Mouse (Mus musculus) lung, postnatal 36 days (tissue): ENCODE results near the gene Arcn1.
"Not testable (repeated sequence)": the region's sequence is repeated elsewhere in the genome, so short reads cannot be mapped to it uniquely, and the experiment has no call there.

Experiments
- DNase-seq: peaks from one replicate; pipeline ENCODE4 v3.0.0; 2022; ENCODE audit warnings: mixed read lengths

Gene Arcn1

DNA sequence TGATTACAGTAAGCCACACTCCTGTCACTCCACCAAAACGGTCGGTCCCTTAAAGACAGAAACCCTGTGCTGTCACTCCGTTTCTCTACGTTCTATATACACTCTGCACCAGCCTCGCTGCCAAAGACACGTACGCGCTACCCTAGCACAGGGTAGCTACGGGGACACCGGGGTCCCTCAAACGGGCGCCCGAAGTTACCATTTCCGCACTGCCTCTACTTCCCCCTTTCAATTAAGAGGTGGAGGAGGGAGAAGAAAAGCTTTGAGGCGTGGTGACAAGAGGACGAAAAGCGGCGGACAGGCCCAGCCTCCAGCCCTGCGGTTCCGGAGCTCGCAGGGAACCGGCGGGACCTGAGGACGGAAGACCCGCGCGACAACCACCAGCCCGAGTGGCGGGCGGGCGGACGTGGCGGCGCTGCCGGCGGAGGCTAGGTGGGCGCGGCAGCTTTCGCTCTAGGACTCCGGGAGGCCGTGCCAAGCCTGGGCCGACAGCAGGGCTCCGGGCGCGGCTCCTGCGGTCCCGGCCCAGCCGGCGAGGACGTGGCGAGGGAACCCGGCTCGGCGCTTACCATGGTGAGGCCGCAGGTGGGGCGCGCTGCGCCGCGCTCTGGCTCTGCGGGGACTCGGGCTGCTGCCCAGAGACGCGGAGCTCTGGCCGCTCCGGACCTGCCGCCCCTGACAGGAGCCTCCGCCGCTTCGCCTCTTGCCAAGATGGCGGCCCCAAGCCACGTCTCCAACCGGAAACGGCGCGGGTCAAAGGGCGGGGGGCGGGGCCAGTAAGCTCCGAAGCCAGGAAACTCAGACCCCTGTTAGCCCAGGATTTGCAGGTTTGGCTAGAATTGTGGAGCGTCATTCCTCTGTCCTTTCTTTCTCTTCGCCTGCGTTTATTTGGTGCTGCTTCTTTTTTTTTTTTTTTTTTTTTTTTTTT, at the start of gene Arcn1, which contains the start of gene Ift46:
TSS of gene Arcn1 (minus strand) at position 745 of the 928 bp plus-strand sequence.
TSS of gene Ift46 (plus strand) at position 808 of the 928 bp plus-strand sequence.
- DNase-seq = peak; percentile 84

DNA sequence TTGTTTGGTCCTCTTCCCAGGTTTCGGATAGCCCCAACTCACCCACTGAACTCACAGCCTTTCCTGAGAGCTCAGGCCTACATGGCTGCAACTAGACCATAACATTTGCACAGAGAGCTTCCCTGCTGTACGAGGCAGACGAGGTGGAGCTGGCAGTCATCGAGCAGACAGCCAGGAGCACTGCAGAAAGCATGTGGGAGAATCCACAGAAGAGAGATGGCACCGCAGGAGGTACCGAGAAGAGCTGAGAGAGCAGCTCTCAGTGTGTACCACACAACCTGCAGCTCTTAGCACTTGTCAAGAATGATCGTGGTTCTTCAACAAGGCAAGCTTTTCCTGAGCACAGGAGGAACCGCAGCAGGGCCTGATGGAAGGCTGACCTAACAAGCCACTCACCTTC, 46.5 kb upstream of the Arcn1 start:
- no peak for DNase-seq

DNA sequence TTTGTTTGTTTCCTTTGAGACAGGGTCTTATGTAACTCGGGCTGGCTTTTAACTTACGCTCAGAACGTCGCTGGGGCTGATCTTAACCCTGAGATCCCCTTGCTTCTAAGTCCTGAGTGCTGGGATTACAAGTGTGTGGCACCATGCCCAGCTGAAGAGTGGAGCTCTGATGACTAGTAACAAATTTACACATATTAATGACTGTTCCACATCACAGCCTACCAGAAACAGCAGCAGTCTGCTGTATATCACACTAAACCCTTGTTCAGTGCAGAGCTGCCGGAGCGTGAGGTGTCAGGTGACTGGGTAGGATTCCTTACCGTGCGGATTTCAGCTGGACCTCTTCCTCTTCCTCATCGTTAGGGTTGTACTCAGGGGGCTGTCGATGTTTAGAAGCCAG, 42.7 kb upstream of the Arcn1 start:
- peak; percentile 24 for DNase-seq

DNA sequence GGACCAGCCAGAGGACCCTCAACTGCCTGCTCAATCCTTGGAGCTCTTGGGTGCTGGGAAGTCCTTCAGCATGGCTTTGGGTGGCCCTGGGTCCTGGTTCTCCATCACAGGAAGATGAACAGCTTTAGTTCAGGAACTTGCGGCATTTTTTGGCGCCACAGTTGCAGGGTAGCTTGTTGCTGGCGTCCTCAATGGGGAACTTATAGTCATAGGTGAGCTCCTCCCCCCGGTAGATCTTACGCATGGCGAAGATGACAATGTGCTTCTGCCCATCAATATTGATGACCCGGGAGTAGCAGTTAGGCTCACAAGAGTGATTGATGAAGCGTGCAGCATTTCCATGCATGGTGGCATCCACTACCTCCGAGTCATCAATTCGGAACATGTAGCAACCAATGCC, 40.1 kb upstream of the Arcn1 start:
- DNase-seq = no peak

DNA sequence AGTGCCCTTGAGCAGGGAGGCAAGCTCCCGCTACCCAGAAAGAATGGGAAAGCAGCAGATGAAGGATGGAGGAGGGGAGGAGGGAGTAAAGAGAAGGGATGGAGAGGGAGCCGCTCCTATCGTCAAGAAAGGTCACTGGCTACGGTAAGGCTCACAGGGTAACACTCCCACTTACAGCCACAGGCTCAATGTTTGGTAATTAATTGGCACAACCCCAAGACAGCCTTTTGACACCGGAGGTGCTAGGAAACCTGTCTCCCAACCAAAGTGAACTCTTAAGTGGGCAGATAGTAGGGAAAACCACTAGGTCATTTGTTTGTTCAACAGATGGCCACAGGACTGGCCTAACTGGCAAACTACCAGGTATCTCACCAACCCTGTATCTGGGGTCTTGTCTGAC, 39.5 kb upstream of the Arcn1 start:
- DNase-seq = peak; percentile 42

DNA sequence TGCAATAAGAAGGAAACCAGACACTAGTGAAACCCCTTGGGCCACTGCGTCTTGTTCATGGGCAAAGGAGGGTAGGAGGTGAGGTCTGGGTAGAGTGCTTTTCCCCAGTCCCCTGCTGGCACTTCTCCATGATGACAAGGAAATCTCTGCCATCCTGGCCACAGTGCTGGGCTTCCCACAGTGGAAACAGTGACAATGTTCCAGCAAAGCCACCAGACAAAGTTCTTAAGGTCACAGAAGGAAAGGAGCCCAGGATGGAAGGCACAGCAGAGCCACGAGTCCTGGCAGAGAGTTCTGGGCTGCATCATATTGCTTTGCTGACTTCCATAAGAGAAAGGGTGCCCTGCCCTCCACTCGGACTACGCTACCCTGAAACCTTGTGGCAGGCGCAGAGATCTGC, 37.9 kb upstream of the Arcn1 start:
- no peak for DNase-seq

DNA sequence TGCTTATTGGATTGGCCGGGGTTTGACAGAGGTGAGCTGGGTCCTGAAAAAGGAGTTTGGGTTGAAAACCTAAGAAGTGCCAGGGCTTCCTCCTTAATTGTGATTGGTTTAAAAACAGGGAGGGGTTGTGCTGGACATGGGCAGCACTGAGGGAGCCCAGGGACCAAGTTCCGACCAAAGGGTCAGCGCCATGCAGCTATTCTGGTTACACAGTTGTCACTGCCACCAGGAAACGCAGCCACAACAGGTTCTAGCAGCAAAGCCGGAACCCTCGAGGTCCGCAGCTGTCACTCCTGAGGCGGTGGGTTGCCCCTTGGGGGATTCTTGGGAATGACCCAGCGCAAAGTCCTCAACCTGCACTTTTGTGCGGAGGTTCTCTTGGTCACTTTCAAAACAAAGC, 37.0 kb upstream of the Arcn1 start:
- DNase-seq = no peak

DNA sequence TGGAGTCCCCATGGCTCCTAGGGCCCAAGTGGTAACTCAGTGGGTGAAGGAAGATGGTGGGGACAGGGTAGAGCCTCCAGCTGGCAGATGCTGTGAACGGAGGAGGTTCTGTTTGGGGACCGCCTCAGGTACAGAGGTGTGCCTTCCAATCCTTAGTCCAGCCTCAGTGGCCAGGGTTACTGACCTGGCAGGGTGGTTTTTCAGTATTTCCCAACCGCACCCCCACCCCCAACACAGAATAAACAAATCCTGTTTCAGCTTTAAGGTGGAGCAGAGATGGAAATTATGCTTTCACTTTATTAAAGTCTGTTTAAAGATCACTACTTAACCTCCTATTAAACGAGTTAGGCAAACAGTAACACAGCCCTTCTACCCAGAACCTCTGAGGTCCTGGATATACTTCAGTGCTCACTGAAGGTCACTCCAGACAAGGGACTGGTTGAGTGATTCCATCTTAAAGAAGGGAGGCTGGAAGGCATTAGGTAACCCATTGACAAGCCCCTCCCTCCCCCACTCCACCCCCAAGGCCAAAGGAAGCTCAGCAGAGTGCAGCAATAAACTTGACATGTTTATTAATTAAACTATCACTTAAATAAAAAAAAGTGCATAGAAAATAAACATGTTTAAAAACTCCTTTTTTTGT, 35.3 kb upstream of the Arcn1 start, which contains the start of gene Ttc36:
TSS of gene Ttc36 (minus strand) at position 265 of the 643 bp plus-strand sequence.
- DNase-seq = peak; percentile 85

DNA sequence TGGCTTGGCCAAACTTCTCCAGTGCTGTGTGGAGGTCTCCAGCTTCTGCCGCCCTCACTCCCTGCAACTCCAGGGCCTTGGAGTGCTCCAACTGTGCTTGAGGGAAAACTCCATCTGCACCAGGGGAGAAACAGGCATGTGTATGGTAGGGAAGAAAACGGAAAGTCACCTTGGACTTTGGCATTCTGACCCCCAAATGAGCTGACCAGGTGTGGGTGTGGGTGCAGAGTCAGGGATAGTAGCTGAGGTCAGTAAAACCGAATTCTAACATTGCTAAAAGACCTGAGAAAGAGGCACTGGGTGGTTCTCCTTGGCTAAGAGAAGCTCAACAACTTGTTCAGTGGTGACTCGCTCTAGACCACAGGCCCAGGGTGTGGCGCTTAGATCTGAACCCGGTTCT, 34.0 kb upstream of the Arcn1 start:
- DNase-seq = peak; percentile 15

DNA sequence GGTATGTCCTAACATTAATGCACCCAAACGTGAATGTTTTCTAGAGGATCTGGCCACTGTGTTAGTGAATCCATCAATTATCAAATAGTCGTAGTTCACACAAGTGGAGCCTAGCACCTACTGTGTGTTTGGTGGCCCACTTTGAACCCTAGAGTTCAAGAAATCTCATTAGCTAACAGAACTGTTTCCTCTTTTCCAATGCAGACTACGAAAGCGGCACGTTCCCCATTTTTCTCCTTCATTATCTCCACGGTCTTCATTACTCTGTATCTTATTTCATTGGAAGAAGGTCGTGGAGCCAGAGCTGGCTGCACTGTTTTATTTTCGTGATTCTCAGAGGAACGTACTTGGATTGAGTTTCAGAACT, 32.3 kb upstream of the Arcn1 start:
- no peak for DNase-seq

DNA sequence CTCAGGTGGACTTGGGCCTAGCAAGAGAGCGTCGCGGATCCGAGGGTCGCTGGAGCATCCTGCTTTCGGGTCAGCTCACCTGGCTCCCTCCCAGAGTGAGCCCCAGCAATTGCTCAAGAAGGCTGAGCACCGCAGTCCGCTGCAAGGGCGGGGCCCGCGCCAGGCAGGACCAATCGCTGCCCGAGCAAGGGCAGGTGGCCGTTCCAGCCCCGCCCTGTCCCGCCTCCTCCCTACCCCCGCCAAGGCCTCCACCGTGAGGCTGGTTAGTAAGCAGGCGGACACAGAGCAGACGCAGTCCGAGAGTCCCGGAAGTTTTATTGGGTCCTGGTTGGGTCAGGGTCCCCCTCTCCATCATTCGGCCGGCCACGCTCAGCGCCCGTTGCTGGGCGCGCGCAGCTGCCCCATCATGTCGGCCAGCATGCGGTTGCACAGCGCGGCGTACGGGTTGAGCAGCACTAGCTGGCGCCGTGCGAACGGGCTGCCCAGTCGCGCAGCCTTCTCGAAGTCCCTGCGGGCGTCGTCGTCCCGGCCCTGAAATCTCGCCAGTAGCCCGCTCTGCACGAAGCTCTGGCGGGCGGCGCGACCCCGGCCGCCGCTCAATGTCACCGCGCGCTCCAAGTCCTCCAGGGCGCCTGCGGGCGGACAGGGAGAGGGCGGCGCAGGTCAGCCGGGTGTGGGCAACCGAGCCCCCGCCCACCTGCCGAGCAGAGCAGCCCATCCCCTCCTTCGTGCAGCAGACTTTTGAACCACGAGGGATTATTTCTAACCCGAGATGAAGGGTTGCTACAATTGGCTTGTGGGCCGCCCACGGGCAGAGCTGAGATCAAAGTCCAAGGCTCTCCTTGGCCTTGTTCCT, 31.7 kb upstream of the Arcn1 start, which contains the start of gene Tmem25:
TSS of gene Tmem25 (minus strand) at position 206 of the 856 bp plus-strand sequence.
- DNase-seq = peak; percentile 92

DNA sequence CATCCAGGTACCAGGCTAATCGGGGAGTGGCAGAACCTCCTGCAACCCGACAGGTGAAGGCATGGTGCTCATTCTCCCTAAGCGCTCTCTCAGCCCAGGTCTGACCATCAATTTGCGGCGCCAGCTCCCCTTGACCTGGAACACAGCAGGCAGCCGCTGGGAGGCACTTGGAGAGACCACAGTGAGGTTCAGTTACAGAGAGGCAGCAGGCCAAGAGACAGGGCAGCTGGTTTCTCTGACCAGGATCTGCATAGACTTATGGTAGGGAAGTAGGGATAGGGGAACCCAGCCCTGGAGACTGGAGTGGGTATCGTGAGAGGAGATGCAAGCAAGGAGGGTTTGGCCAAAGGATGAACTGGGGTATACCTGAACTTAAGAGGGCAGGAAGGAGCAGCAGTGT, 30.7 kb upstream of the Arcn1 start:
- no peak for DNase-seq

DNA sequence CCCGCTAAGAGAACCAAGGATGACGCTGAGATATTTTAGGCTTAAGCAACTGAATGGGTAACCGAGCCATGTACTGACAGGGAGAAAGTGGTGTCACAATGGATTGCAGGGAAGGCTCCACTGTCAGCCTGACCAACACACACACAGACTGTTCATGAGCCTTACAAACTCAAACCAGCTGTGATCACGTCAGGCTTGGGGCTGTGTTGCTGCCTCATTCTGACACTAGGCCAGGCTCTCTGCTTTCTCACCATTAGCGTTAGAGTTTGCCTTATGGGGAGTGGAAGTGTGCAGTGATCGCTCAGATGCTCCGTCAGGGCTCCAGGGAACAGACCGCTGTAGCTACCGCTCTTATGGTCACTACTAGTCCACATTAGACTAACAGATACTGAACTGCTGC, 25.2 kb upstream of the Arcn1 start:
- no peak for DNase-seq

DNA sequence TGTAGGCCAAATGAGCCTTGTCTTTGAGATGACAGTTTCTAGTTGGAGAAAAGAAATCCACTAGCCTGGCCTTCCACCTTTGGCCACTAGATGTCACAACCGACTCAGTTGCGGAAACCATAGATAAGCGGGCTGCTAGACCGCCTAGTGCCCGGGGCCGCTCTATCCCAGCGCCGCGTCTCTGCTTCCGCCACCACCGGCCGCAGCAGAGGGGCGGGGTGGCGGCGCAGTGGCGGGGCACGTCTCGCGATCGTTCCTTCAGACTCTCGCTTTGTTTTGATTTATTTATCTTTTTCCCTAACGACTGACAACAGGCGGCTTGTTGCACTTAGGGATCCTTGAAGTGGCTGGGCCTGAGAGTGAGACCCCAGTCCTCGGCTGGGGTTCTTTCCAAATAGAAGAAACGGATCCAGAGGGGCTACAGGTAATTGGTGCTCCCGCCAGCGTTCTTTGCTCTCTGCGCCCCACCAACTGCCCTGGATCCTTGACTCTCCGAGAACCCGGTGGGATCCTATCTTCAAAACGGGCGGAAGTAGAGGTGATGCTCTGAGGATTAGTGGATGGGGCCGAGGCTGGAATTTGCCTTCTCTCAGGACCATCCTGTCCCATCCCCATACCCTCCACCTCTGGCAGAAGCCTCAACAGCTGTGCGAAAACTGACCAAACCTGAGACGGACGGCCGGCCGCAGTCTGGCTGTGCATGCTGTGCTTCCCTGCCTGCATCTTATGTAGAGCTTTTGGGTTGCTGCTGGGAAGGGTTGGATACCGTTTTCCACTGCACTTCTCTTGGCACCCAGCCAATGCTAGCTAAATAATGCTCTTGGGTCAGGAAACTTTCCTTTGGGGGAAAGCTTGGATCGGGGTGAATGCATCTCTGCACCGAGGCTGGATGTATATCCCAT, 5.4 kb upstream of the Arcn1 start:
- DNase-seq = peak; percentile 98

DNA sequence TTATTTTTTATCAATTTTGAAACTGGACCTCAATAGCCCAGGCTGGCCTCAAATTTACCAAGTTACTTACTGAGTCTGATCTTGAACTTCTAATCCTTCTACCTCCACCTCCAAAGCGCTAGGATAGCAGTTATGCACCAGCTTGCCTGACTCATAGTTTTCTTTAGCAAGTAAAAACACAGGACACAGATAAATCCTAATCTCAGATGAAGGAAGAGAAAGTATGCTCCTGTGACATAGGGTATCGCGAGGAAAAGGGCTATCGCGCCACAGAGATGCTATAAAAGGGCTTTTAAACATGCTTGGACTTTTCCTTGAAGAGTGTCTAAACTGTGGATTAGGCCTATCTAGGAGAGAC, 4.7 kb upstream of the Arcn1 start:
- DNase-seq = no peak

DNA sequence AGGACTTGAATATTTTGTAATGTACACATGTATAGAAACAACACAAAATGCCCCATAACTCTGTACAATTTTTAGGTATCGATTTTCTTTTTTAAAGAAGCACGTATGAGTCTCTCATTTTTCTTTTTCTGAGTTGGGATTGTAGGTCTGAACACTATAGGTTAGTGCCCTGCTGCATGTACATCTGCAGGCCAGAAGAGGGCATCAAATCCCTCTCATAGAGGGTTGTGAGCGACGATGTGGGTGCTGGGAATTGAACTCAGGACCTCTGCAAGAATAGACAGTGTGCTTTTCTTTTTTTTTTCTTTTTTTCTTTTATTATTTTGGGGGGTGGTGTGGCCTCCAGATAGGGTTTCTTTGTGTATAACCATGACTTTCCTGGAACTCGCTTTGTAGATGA, 3.7 kb upstream of the Arcn1 start:
- no peak for DNase-seq

DNA sequence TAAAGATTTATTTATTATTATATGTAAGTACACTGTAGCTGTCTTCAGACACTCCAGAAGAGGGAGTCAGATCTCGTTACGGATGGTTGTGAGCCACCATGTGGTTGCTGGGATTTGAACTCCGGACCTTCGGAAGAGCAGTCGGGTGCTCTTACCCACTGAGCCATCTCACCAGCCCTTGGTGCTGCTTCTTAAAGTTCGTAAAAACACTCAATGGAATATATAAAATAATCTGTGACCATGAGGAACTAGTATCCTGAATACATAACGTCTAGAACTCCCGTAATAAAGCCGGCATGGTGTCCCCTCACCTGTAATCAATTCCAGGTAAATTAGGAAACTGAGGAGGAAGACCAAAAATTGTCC, 367 bp upstream of the Arcn1 start:
- not testable (repeated sequence) for DNase-seq

DNA sequence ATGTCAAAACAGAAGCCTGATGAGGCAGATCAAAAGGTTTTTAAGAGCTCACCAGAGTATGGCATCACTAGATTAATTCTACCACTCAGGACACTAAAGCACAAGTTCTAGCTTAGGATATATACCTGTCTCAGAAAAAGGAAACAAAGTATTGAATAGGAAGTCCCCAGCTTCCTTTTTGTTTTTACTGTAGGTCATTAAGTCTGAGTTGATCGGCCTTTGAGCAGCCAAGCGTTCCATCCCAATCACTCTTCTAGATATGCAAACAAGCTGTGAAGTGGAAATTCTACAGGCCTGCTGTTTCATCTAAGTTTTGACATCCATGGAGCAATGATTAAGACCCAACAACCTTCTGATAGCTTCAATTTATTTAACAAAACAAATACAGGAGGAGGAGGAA, 6.8 kb downstream of the Arcn1 start:
- no peak for DNase-seq

DNA sequence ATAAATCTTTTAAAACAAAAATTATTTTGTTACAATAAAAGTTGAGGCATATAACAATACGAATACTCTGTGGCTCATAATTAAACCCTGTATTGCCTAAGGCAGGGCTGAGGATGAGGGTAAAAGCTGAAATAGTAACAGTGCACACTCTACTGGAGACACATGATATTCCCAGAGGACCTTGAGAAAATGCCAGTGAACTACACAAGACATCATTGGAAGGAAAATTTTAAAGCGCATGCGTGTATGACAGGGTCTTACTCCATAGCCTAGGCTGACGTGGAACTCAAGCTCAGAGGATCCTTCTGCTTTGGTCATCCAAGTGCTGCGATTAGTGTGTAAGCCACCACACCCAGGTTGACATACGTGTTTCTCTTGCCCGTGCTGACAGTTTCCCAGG, 19.2 kb downstream of the Arcn1 start:
- DNase-seq = peak; percentile 40

DNA sequence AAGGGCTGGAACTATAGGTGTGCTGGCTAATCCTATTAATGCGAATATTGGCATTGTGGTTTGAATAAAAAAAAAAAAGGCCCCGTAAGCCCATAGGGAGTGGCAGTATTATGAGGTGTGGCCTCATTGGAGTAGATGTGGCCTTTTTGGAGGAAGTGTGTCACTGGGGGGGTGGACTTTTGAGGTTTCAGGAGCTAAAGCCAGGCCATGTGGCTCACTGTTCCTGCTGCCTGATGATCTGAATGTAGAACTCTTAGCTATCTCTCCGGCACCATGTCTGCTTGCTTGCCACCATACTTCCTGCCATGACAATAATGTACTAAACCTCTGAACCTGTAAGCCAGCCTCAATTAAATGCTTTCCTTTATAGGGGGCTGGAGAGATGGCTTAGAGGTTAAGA, 20.3 kb downstream of the Arcn1 start:
- no peak for DNase-seq

DNA sequence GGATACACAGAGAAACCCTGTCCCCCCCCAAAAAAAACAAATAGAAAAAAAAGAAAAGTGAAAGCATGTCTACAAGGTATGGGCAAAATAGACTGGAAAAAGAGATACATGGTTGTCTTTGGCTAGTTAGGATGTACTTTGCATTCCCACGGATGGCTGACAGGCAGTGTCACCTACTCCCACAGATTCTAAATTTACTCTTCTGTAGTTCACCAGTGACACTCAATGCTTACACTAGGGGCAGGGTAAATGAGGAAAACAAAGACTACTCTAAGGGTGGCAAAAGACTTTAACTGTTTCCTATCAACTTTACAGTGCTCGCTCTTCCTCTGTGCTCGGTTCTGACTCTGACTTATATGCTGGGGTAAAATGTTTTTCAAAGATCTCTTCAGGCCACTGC, 21.0 kb downstream of the Arcn1 start:
- no peak for DNase-seq

DNA sequence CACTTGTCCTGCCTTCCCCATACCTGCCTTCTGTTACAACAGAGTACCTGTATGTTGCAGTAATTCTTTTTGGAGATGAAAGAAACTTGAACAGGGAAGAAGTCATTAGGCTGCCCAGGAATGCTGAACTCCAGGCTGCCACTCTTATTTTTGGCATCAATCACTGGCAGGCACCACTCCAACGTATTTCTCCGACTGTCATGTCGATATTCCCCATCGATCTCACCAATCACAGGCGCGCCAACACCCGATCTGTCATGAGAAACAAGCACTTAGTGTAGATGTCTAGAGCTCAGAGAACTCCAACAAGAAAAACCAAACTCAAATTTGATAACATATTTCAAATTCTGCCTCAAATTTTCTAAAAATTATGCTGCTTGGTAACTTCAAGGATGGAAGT, 22.3 kb downstream of the Arcn1 start:
- DNase-seq = no peak
